Mouse (Mus musculus) lung, adult 2 months (tissue): ENCODE measurements around the gene Vwa8.

Experiments used
- CTCF ChIP-seq: fragments of 200-500 bp; IDR thresholded peaks from 2 replicates; pipeline ENCODE4 v1.5.1; 2011; ENCODE audit warnings: mild to moderate bottlenecking, low read length, control low read depth; ENCODE audit not compliant: insufficient read depth
- POLR2A ChIP-seq: fragments of 200-500 bp; IDR thresholded peaks from 2 replicates; pipeline ENCODE4 v1.6.1; 2011; ENCODE audit warnings: low read depth, mild to moderate bottlenecking, control low read depth, low read length, borderline replicate concordance; ENCODE audit errors: extremely low read depth

DNA sequence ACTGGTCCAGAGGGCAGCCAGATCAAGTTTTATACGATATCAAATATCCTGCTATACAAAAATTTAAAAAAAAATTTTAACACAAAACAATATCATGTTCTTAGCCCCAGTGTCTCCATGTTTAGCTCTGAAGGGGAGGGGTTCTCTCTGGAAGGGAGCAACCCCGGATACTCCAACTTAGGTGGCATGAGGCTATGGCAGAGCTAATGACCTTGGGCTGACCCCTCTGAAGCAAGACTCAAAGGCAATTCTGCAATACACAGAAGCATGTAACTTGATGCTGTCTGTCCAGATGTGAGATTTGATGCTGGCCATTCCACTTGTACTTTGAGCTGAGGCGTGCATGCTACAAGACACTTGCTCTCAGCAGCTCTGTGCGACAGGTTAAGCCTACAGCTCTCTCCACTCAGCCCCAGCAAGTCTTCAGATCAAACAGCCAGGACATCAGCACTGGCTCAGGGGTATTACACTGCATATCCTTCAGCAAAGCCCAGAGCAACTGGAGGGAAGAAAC is 392.3 kb downstream of the Vwa8 start:
- TF ChIP-seq POLR2A, result no peak
- TF ChIP-seq CTCF, result no peak
